Comparison of ENCODE assay signal across 16 mouse cellular contexts in the genomic region with DNA sequence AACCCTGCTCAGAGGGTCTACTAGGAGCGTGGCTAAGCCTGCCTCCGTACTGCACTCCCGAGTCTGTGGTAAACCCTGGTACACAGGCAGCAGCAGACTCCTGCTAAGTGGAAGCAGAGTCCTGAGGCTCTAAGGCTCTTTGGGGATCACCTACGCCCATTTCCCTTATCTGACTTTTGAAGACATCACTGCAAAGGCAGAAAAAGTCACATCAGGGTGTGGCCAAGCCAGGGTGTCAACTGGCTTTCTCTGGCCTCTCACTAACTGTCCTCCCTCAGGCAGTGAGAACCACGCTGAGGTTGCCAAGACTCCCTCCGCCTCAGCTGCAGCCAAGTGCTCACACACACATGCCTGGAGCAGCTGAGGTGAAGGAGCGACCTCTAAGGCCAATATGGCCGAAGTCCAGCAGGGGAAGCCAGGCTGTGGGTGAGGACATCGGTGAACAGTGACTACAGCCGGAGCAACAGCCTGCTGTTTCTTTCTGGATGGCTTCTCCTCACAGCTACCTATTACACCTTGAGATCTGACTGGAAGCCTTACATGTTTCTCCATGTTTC.
A peak's percentile ranks its signal among the peaks of the same experiment; 100 is the strongest.
DNase-seq lines count a peak whose midpoint lies in the region; ATAC-seq lines count a peak whose summit lies in the region.
"Had no signal": no experiment of that assay in that cellular context is flagged by ENCODE, and none has a peak within 500 bp of the region (broad histone marks: within the 10 kb centered on the region; RNA-seq: fewer than 3 reads in every experiment).

No protein-coding gene starts in this region.

- H3K9ac ChIP-seq in hindbrain, embryonic 13.5 days = no peak overlapping the region
- H3K9ac ChIP-seq: midbrain, embryonic 12.5 days; neural tube, embryonic 13.5 days had no signal

- no peak overlapping the region for H3K4me3 ChIP-seq in heart, embryonic 10.5 days
- H3K4me3 ChIP-seq in hindbrain, embryonic 13.5 days = no peak overlapping the region
- H3K4me3 ChIP-seq: left cerebral cortex, adult 2 months; midbrain, embryonic 12.5 days; neural tube, embryonic 13.5 days had no signal

- no peak overlapping the region for H3K4me2 ChIP-seq in hindbrain, embryonic 13.5 days
- H3K4me2 ChIP-seq: midbrain, embryonic 12.5 days; neural tube, embryonic 13.5 days had no signal

- no peaks in the 10 kb centered on the region for H3K9me3 ChIP-seq in heart, embryonic 10.5 days
- no peaks in the 10 kb centered on the region for H3K9me3 ChIP-seq in hindbrain, embryonic 13.5 days
- H3K9me3 ChIP-seq: midbrain, embryonic 12.5 days; neural tube, embryonic 13.5 days had no signal

- ATAC-seq in erythroid progenitor cell, adult 5-6 weeks (replicated peaks; ENCODE audit: low FRiP score, poor library complexity, severe bottlenecking) = peak; percentile 75
- peak; percentile 88 for ATAC-seq in megakaryocyte progenitor cell, adult 5-6 weeks (replicated peaks; ENCODE audit: poor library complexity)
- ATAC-seq in hindbrain, embryonic 13.5 days (ENCODE audit: low FRiP score) = no peak
- ATAC-seq: hindbrain, postnatal 0 days; Patski had no signal

- no peak overlapping the region for H3K27ac ChIP-seq in heart, embryonic 10.5 days
- H3K27ac ChIP-seq in hindbrain, embryonic 13.5 days = no peak overlapping the region
- H3K27ac ChIP-seq: hindbrain, postnatal 0 days; left cerebral cortex, adult 2 months; midbrain, embryonic 12.5 days; neural tube, embryonic 13.5 days had no signal

- no peaks in the 10 kb centered on the region for H3K36me3 ChIP-seq in heart, embryonic 10.5 days
- no peaks in the 10 kb centered on the region for H3K36me3 ChIP-seq in hindbrain, embryonic 13.5 days
- H3K36me3 ChIP-seq: midbrain, embryonic 12.5 days; neural tube, embryonic 13.5 days had no signal

- no peaks in the 10 kb centered on the region for H3K27me3 ChIP-seq in heart, embryonic 10.5 days (ENCODE audit: insufficient read depth, poor library complexity, severe bottlenecking)
- H3K27me3 ChIP-seq in hindbrain, embryonic 13.5 days = peaks cover under 1% of the 10 kb centered on the region; the same call in 1 of the 2 replicates
- H3K27me3 ChIP-seq: midbrain, embryonic 12.5 days; Patski had no signal

- 73% methylated on average over 10 of the region's 10 CpGs for WGBS in heart, embryonic 10.5 days
- WGBS in hindbrain, embryonic 13.5 days = 86% methylated on average over 10 of the region's 10 CpGs

- DNase-seq in heart, adult 9 months (ENCODE audit: low spot score in 2 of 2) = peak; percentile 28 to 46
- DNase-seq in heart, embryonic 10.5 days (ENCODE audit: low spot score) = no peak
- peak; percentile 31 to 39 for DNase-seq in heart, postnatal 36 days
- no peak for DNase-seq in natural killer cell, adult 2 months (ENCODE audit: low spot score in 2 of 2)
- no peak for DNase-seq in layer of hippocampus, adult 8-10 months (ENCODE audit: low spot score in 2 of 2)
- DNase-seq: cerebellum, adult 11 months; lung, adult 2 months; right cerebral cortex, adult 18-20 months had no signal

- intact Hi-C loops in heart, postnatal 36 days (cut with DNase I) = no loop called here

- no peaks in the 10 kb centered on the region for H3K4me1 ChIP-seq in heart, embryonic 10.5 days
- H3K4me1 ChIP-seq in hindbrain, embryonic 13.5 days (replicated peaks) = peaks cover 11% of the 10 kb centered on the region

Comparison
In these comparisons a context has a peak if more than half of its experiments do, and no peak if none do; other contexts are left out.
1. DNase-seq: peak in heart, adult 9 months (2 of 2) and heart, postnatal 36 days (2 of 2); none in heart, embryonic 10.5 days (single experiment), natural killer cell, adult 2 months (0 of 2) and layer of hippocampus, adult 8-10 months (0 of 2).